Mouse (Mus musculus) splenic B cell, adult 2 months (primary cell): ENCODE data around the gene Ramp2.

ENCODE experiments used
- DNase-seq: peaks from one replicate; pipeline ENCODE4 v3.0.0-alpha.2; 2011; ENCODE audit warnings: low read depth, low spot score
- H3K27me3 ChIP-seq: 2 replicates; pipeline ENCODE4 v1.6.1; 2012; ENCODE audit warnings: mild to moderate bottlenecking, low read length, moderate library complexity, mixed read lengths; ENCODE audit not compliant: control insufficient read depth, poor library complexity, insufficient read depth, severe bottlenecking
- H3K36me3 ChIP-seq: 2 replicates; pipeline ENCODE4 v1.6.1; 2012; ENCODE audit warnings: mild to moderate bottlenecking, low read length, moderate library complexity, mixed read lengths; ENCODE audit not compliant: control insufficient read depth, poor library complexity, insufficient read depth, severe bottlenecking

The Ramp2 gene

DNA sequence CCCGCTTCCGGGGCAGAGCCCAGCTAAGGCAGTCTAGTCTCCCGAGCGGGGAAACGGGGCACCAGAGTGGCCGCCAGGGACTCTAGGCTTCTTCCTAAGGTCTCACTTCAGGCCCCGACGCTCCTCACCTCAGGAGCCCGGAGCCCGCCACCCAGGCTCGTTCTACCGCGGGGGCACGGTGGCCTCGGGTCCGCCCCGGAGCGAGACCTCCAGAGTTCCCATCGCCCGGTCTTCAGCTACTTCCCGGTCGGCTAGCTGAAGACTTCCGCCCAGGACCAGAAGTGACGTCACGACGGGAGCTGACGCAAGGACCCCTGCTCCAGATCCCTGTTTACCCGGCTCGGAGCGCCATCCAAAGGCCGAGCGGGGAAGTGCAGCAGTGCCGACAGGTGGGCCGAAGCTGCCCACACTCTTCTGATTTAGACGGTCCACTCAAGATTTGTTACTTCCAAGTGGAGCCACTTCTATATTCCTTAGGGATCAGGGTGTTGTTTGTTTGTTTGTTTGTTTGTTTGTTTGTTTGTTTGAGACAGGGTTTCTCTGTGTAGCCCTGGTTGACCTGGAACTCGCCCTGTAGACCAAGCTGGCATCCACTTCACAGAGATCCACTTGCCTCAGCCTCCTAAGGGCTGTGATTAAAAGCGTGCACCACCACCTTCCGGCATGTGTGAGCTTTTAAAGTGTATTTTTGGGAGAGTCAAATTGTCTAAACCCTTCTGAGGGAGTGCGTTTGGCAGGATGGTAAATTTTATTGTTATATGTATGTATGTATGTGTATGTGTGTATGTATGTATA is 56.4 kb downstream of the Ramp2 start, which contains the start of gene Becn1:
Becn1 (minus strand) TSS at position 283 of the 795 bp plus-strand sequence.
- peaks cover 3% of the 10 kb centered on the region; the same call in 1 of the 2 replicates for H3K36me3 ChIP-seq
- no peaks in the 10 kb centered on the region for H3K27me3 ChIP-seq
- peak; percentile 93 for DNase-seq

DNA sequence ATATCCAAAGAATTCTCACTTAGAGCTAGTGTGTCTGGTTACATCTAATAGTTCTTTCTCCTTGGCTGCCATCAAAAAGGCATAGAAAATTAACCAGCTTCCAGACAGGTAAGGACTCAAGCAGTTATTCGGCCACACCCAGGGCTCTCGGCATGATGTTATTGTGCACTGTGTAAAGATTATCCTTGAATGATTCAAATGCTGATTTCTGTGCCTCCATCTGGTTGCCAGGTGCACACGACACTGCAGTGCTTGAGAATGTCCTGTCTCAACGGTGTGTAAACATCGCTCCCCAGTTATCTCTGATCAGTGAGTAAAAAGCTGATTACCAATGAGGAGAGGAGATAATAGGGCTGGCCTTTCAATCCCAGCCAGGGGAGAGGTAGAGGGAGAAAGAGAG is 61.9 kb downstream of the Ramp2 start:
- Histone ChIP-seq H3K27me3 (no peaks in the 10 kb centered on the region), H3K36me3 (no peaks in the 10 kb centered on the region)
- no peak for DNase-seq
